ENCODE assay signal across 8 mouse cellular contexts in genomic region chr10:81572133-81572671, GRCm38 (mm10). TPM values are rescaled to one million over a fixed set of nuclear protein-coding genes. Genes with fewer than 3 reads are reported as not detected.
DNase-seq lines count a peak whose midpoint lies in the region; ATAC-seq lines count a peak whose summit lies in the region.

No protein-coding gene starts in this region.

- H3K27ac ChIP-seq in heart, embryonic 13.5 days (replicated peaks), result peak overlapping the region; percentile 75
- no peak overlapping the region for H3K27ac ChIP-seq in brown adipose tissue, adult 24 weeks (replicated peaks; ENCODE audit: low read depth, low read length)
- peak overlapping the region; percentile 64; the same call in 1 of the 2 replicates for H3K27ac ChIP-seq in hindbrain, embryonic 13.5 days
- H3K27ac ChIP-seq in midbrain, embryonic 11.5 days (ENCODE audit: low read depth, low read length), result peak overlapping the region; percentile 1; the same call in 1 of the 2 replicates

- H3K9me3 ChIP-seq in heart, embryonic 13.5 days, result no peaks in the 10 kb centered on the region
- no peaks in the 10 kb centered on the region for H3K9me3 ChIP-seq in hindbrain, embryonic 13.5 days
- H3K9me3 ChIP-seq in midbrain, embryonic 11.5 days (ENCODE audit: control insufficient read depth, low read length), result no peaks in the 10 kb centered on the region

- DNase-seq in heart, adult 8-10 months (ENCODE audit: low spot score), result no peak
- DNase-seq in midbrain, embryonic 11.5 days (ENCODE audit: low spot score, missing footprints), result no peak
- no peak for DNase-seq in frontal cortex, postnatal 36 days (ENCODE audit: low spot score in 2 of 2)
- DNase-seq in spleen, postnatal 14 days (ENCODE audit: low spot score in 2 of 2), result no peak
- DNase-seq in left cerebral cortex, postnatal 25 days (ENCODE audit: low spot score in 2 of 2), result no peak

- peak overlapping the region; percentile 78 for H3K9ac ChIP-seq in heart, embryonic 13.5 days
- H3K9ac ChIP-seq in hindbrain, embryonic 13.5 days, result peak overlapping the region; percentile 39; the same call in 1 of the 2 replicates
- H3K9ac ChIP-seq in midbrain, embryonic 11.5 days (ENCODE audit: low read length), result no peak overlapping the region

- no peak for ATAC-seq in heart, embryonic 13.5 days (ENCODE audit: extremely low read depth, insufficient number of reproducible peaks, low FRiP score, low TSS enrichment)
- no peak for ATAC-seq in hindbrain, embryonic 13.5 days (ENCODE audit: low FRiP score)
- no peak for ATAC-seq in midbrain, embryonic 11.5 days (ENCODE audit: low FRiP score)

- WGBS in heart, embryonic 13.5 days, result 10% methylated on average over 9 of the region's 9 CpGs
- 3% methylated on average over 9 of the region's 9 CpGs for WGBS in hindbrain, embryonic 13.5 days
- WGBS in midbrain, embryonic 11.5 days, result 1% methylated on average over 9 of the region's 9 CpGs

- peak overlapping the region; percentile 87 for H3K4me2 ChIP-seq in heart, embryonic 13.5 days
- H3K4me2 ChIP-seq in hindbrain, embryonic 13.5 days, result peak overlapping the region; percentile 50
- H3K4me2 ChIP-seq in midbrain, embryonic 11.5 days, result peak overlapping the region; percentile 20

- 0 out of 2 replicates have a peak, but pooled peaks cover under 1% of the 10 kb centered on the region for H3K36me3 ChIP-seq in heart, embryonic 13.5 days
- H3K36me3 ChIP-seq in hindbrain, embryonic 13.5 days, result 0 out of 2 replicates have a peak, but pooled peaks cover under 1% of the 10 kb centered on the region
- H3K36me3 ChIP-seq in midbrain, embryonic 11.5 days (ENCODE audit: control insufficient read depth, insufficient read depth, low read length), result no peaks in the 10 kb centered on the region

- H3K4me1 ChIP-seq in heart, embryonic 13.5 days, result peaks cover 75% of the 10 kb centered on the region
- H3K4me1 ChIP-seq in brown adipose tissue, adult 24 weeks (ENCODE audit: control insufficient read depth, insufficient read depth, insufficient read length, low read length), result peaks cover 4% of the 10 kb centered on the region; the same call in 1 of the 2 replicates
- peaks cover 72% of the 10 kb centered on the region for H3K4me1 ChIP-seq in hindbrain, embryonic 13.5 days (replicated peaks)
- peaks cover 48% of the 10 kb centered on the region for H3K4me1 ChIP-seq in midbrain, embryonic 11.5 days (ENCODE audit: control insufficient read depth, insufficient read depth, low read length)

- intact Hi-C loops in left cerebral cortex, postnatal 25 days (cut with DNase I), result no loop called here

- H3K27me3 ChIP-seq in heart, embryonic 13.5 days (replicated peaks), result peaks cover 24% of the 10 kb centered on the region
- peaks cover 66% of the 10 kb centered on the region for H3K27me3 ChIP-seq in hindbrain, embryonic 13.5 days
- peaks cover 56% of the 10 kb centered on the region for H3K27me3 ChIP-seq in midbrain, embryonic 11.5 days (ENCODE audit: control insufficient read depth, insufficient read depth, low read length)

- peak overlapping the region; percentile 55 for H3K4me3 ChIP-seq in heart, embryonic 13.5 days
- peak overlapping the region; percentile 49 for H3K4me3 ChIP-seq in brown adipose tissue, adult 24 weeks (ENCODE audit: insufficient read depth, low read depth, low read length)
- H3K4me3 ChIP-seq in hindbrain, embryonic 13.5 days, result peak overlapping the region; percentile 40; the same call in 1 of the 2 replicates
- no peak overlapping the region for H3K4me3 ChIP-seq in midbrain, embryonic 11.5 days (ENCODE audit: low read depth, low read length)

RNA-seq across cellular contexts. Expression of gene Tle2, which starts 2.2 kb away (rescaled TPM):
- 23.4 and 26.4 TPM in 2 replicates for polyA plus RNA-seq in heart, embryonic 13.5 days (2015; fragmentation: Nextera tagmentation; extraction: Ambion mirVana)
- 10 to 100 TPM in 2 of 4 experiments, 1 to 10 TPM in 2; 5.4 to 12.1 (median 9.1) TPM for total RNA-seq in heart, adult 8-10 months (2022)
- 3.2 and 4.8 TPM in 2 replicates for polyA plus RNA-seq in brown adipose tissue, adult 24 weeks (2012; ENCODE audit: insufficient read depth, insufficient read length, missing spikeins)
- 27.7 and 28.9 TPM in 2 replicates for polyA plus RNA-seq in hindbrain, embryonic 13.5 days (2015; fragmentation: Nextera tagmentation; extraction: Ambion mirVana)
- 6.0 and 6.2 TPM in 2 replicates for polyA plus RNA-seq in midbrain, embryonic 11.5 days (2014; fragmentation: Nextera tagmentation; extraction: Ambion mirVana)
- 10 to 100 TPM; 28.8 to 30.3 TPM for total RNA-seq in left cerebral cortex, postnatal 25 days (2021)

RNA-seq across cellular contexts. Expression of gene Aes, which starts 12.9 kb away (rescaled TPM):
- 629 and 649 TPM in 2 replicates for polyA plus RNA-seq in heart, embryonic 13.5 days (2015; fragmentation: Nextera tagmentation; extraction: Ambion mirVana)
- 1,000 to 10,000 TPM; 1,133 to 1,192 (median 1,173) TPM for total RNA-seq in heart, adult 8-10 months (2022)
- polyA plus RNA-seq in brown adipose tissue, adult 24 weeks (2012; ENCODE audit: insufficient read depth, insufficient read length, missing spikeins), result 679 and 754 TPM in 2 replicates
- polyA plus RNA-seq in hindbrain, embryonic 13.5 days (2015; fragmentation: Nextera tagmentation; extraction: Ambion mirVana), result 545 and 558 TPM in 2 replicates
- polyA plus RNA-seq in midbrain, embryonic 11.5 days (2014; fragmentation: Nextera tagmentation; extraction: Ambion mirVana), result 306 and 325 TPM in 2 replicates
- 100 to 1,000 TPM; 630 to 638 TPM for total RNA-seq in left cerebral cortex, postnatal 25 days (2021)

RNA-seq across cellular contexts. Expression of gene Gna11, which starts 27.2 kb away (rescaled TPM):
- polyA plus RNA-seq in heart, embryonic 13.5 days (2015; fragmentation: Nextera tagmentation; extraction: Ambion mirVana), result 59.0 and 62.7 TPM in 2 replicates
- 10 to 100 TPM; 47.7 to 54.1 (median 50.9) TPM for total RNA-seq in heart, adult 8-10 months (2022)
- 34.1 and 41.1 TPM in 2 replicates for polyA plus RNA-seq in brown adipose tissue, adult 24 weeks (2012; ENCODE audit: insufficient read depth, insufficient read length, missing spikeins)
- 79.8 and 82.4 TPM in 2 replicates for polyA plus RNA-seq in hindbrain, embryonic 13.5 days (2015; fragmentation: Nextera tagmentation; extraction: Ambion mirVana)
- polyA plus RNA-seq in midbrain, embryonic 11.5 days (2014; fragmentation: Nextera tagmentation; extraction: Ambion mirVana), result 55.8 and 59.3 TPM in 2 replicates
- total RNA-seq in left cerebral cortex, postnatal 25 days (2021), result 100 to 1,000 TPM; 101 to 107 TPM

RNA-seq across cellular contexts. Expression of gene Tle6, which starts 28.7 kb away (rescaled TPM):
- 30.1 and 30.4 TPM in 2 replicates for polyA plus RNA-seq in heart, embryonic 13.5 days (2015; fragmentation: Nextera tagmentation; extraction: Ambion mirVana)
- 10 to 100 TPM in 1 of 4 experiments, 1 to 10 TPM in 3; 6.8 to 12.7 (median 9.3) TPM for total RNA-seq in heart, adult 8-10 months (2022)
- 3.3 TPM in 1 of 2 replicates, not detected in the other for polyA plus RNA-seq in brown adipose tissue, adult 24 weeks (2012; ENCODE audit: insufficient read depth, insufficient read length, missing spikeins)
- 3.0 and 4.2 TPM in 2 replicates for polyA plus RNA-seq in hindbrain, embryonic 13.5 days (2015; fragmentation: Nextera tagmentation; extraction: Ambion mirVana)
- 4.6 and 6.0 TPM in 2 replicates for polyA plus RNA-seq in midbrain, embryonic 11.5 days (2014; fragmentation: Nextera tagmentation; extraction: Ambion mirVana)
- 1 to 10 TPM; 4.2 to 5.8 TPM for total RNA-seq in left cerebral cortex, postnatal 25 days (2021)

RNA-seq across cellular contexts. Expression of gene BC025920, which starts 33.9 kb away (rescaled TPM):
- polyA plus RNA-seq in heart, embryonic 13.5 days (2015; fragmentation: Nextera tagmentation; extraction: Ambion mirVana), result 0.44 and 0.64 TPM in 2 replicates
- 1 to 10 TPM; 2.3 to 4.4 (median 3.0) TPM for total RNA-seq in heart, adult 8-10 months (2022)
- 4.1 and 8.7 TPM in 2 replicates for polyA plus RNA-seq in brown adipose tissue, adult 24 weeks (2012; ENCODE audit: insufficient read depth, insufficient read length, missing spikeins)
- polyA plus RNA-seq in hindbrain, embryonic 13.5 days (2015; fragmentation: Nextera tagmentation; extraction: Ambion mirVana), result 1.8 and 2.7 TPM in 2 replicates
- 0.47 and 0.89 TPM in 2 replicates for polyA plus RNA-seq in midbrain, embryonic 11.5 days (2014; fragmentation: Nextera tagmentation; extraction: Ambion mirVana)
- total RNA-seq in left cerebral cortex, postnatal 25 days (2021), result 1 to 10 TPM; 3.1 to 3.8 TPM

Comparison
In these comparisons a context has a peak if more than half of its experiments do, and no peak if none do; other contexts are left out.
1. H3K4me2 ChIP-seq: peak in every context shown above with its lines; median percentile 87 in heart, embryonic 13.5 days; 50 in hindbrain, embryonic 13.5 days; 20 in midbrain, embryonic 11.5 days.